Mouse (Mus musculus) liver, embryonic 14.5 days (tissue): ENCODE data around the gene Asb15. TPM values are rescaled to one million over a fixed set of nuclear protein-coding genes. Genes with fewer than 3 reads are reported as not detected.
A peak's percentile ranks its signal among the peaks of the same experiment; 100 is the strongest.

Source experiments
- ATAC-seq: fragments of 200-750 bp; cut with Nextera tagmentation; 2 replicates; pipeline ENCODE4 v1.8.0; 2017; ENCODE audit warnings: moderate number of reproducible peaks, mild to moderate bottlenecking, moderate library complexity; ENCODE audit not compliant: insufficient read depth
- DNase-seq, 3 experiments: peaks; one replicate each; pipeline ENCODE4 v3.0.0-alpha.2; 2012 to 2013; ENCODE audit warnings: low read depth in 3 of 3, low spot score in 3 of 3
- H3K27ac ChIP-seq: fragments of 300-500 bp; sonication (generic); 2 replicates; pipeline ENCODE4 v1.5.1; 2014; ENCODE audit warnings: moderate library complexity, mild to moderate bottlenecking, control low read depth, inconsistent platforms
- H3K27me3 ChIP-seq: fragments of 300-500 bp; sonication (generic); 2 replicates; pipeline ENCODE4 v1.6.1; 2014; ENCODE audit warnings: mild to moderate bottlenecking, low read length, moderate library complexity; ENCODE audit not compliant: control insufficient read depth, insufficient read depth
- H3K36me3 ChIP-seq: fragments of 300-500 bp; sonication (generic); replicated peaks from 2 replicates; pipeline ENCODE4 v1.6.1; 2014; ENCODE audit warnings: low read depth; ENCODE audit not compliant: control insufficient read depth, insufficient read depth
- H3K4me1 ChIP-seq, 2 experiments: fragments of 200-500 bp in 1 of 2; fragments of 300-500 bp in 1 of 2; sonication (generic) in 1 of 2; replicated peaks; 2 replicates each; pipeline ENCODE4 v1.6.1; 2012 to 2014; ENCODE audit warnings: antibody characterized with exemption in 1 of 2, inconsistent platforms in 1 of 2, low read length in 1 of 2; ENCODE audit not compliant: control insufficient read depth in 2 of 2, insufficient read depth in 2 of 2
- H3K4me2 ChIP-seq: fragments of 300-500 bp; sonication (generic); 2 replicates; pipeline ENCODE4 v1.6.1; 2014; ENCODE audit warnings: low read depth, mild to moderate bottlenecking, control low read depth, moderate library complexity
- H3K4me3 ChIP-seq, 2 experiments: fragments of 200-500 bp in 1 of 2; fragments of 300-500 bp in 1 of 2; sonication (generic) in 1 of 2; 2 replicates each; pipeline ENCODE4 v1.5.1; 2012 to 2014; ENCODE audit warnings: low read depth in 2 of 2, low read length in 2 of 2, mild to moderate bottlenecking in 2 of 2, control low read depth in 1 of 2, inconsistent platforms in 1 of 2, moderate library complexity in 1 of 2; ENCODE audit not compliant: insufficient read depth in 1 of 2
- H3K9ac ChIP-seq: fragments of 300-500 bp; sonication (generic); replicated peaks from 2 replicates; pipeline ENCODE4 v1.6.1; 2014; ENCODE audit warnings: mild to moderate bottlenecking, control low read depth, moderate library complexity
- H3K9me3 ChIP-seq: fragments of 300-500 bp; sonication (generic); 2 replicates; pipeline ENCODE4 v1.6.1; 2016; ENCODE audit warnings: low read length, mixed read lengths; ENCODE audit not compliant: control insufficient read depth
- CTCF ChIP-seq: IDR thresholded peaks from 2 replicates; pipeline ENCODE4 v1.5.1; 2016; ENCODE audit warnings: antibody characterized with exemption, low read depth, control low read depth
- EP300 ChIP-seq: IDR thresholded peaks from 2 replicates; pipeline ENCODE4 v1.6.1; 2016; ENCODE audit warnings: antibody characterized with exemption, low read depth
- WGBS: fragments of 180-500 bp; shearing (Covaris S2); extraction: QIAGEN DNeasy Blood & Tissue Kit; methylation state at CpG from one replicate; pipeline ENCODE4 v1.1.7; 2014; ENCODE audit not compliant: insufficient replicate concordance; 5-methylcytosine and 5-hydroxymethylcytosine counted together
- polyA plus RNA-seq, 2 experiments: library from polyadenylated mRNA; depleted of rRNA in 1 of 2; stranded (reverse) in 1 of 2; unstranded in 1 of 2; fragments of >200 nt; fragmentation: Nextera tagmentation in 1 of 2; extraction: Ambion mirVana in 1 of 2; gene quantifications; 2 replicates each; pipeline versions ENCODE4 v1.2.1 to v1.2.3; 2012 to 2014

The Asb15 gene
- polyA plus RNA-seq (2012; rRNA removed) (0.01 TPM in 1 of 2 replicates, not detected in the other), polyA plus RNA-seq (2014; fragmentation: Nextera tagmentation; extraction: Ambion mirVana) (not detected in 2 replicates)

- peaks cover 5 to 16% of the 10 kb centered on the region in 2 experiments; a peak in 3 of 4 replicates for H3K4me1 ChIP-seq
- H3K9ac ChIP-seq: peak within 1 kb of the TSS; percentile 83
- WGBS: 44% methylated on average over 2 of the region's 2 CpGs
- peak within 1 kb of the TSS; percentile 86 for H3K4me2 ChIP-seq
- no peaks in the 10 kb centered on the region for H3K9me3 ChIP-seq
- no peaks in the 10 kb centered on the region; the same call in 1 of the 2 replicates for H3K36me3 ChIP-seq
- H3K27me3 ChIP-seq: no peaks in the 10 kb centered on the region
- TF ChIP-seq EP300 (no peak), CTCF (no peak)
- no peak within 1 kb of the TSS for H3K27ac ChIP-seq
- DNase-seq (no peak), ATAC-seq (peak; percentile 2; the same call in 1 of the 2 replicates)
- H3K4me3 ChIP-seq: peak within 1 kb of the TSS; percentile 90 to 96
Measured at GRCm38 (mm10) chr6:24528064-24528243, at the start of gene Asb15. Gene Asb15, plus strand, starts transcription at chr6:24528144.

GRCm38 (mm10) chr6:24486530-24486929, 41.4 kb upstream of the Asb15 start:
- H3K4me3 ChIP-seq: no peak overlapping the region
- no peaks in the 10 kb centered on the region for H3K36me3 ChIP-seq
- DNase-seq (no peak), ATAC-seq (no peak)
- H3K9ac ChIP-seq: no peak overlapping the region
- H3K9me3 ChIP-seq: no peaks in the 10 kb centered on the region
- 47% methylated on average over 5 of the region's 5 CpGs for WGBS
- no peak for TF ChIP-seq CTCF
- no peak for TF ChIP-seq EP300
- no peak overlapping the region for H3K4me2 ChIP-seq
- no peaks in the 10 kb centered on the region for H3K4me1 ChIP-seq
- H3K27ac ChIP-seq: no peak overlapping the region
- no peaks in the 10 kb centered on the region for H3K27me3 ChIP-seq

GRCm38 (mm10) chr6:24490341-24490740, 37.6 kb upstream of the Asb15 start:
- Histone ChIP-seq H3K36me3 (no peaks in the 10 kb centered on the region), H3K4me2 (no peak overlapping the region), H3K9me3 (no peaks in the 10 kb centered on the region), H3K27ac (no peak overlapping the region), H3K4me3 (no peak overlapping the region), H3K9ac (no peak overlapping the region), H3K27me3 (no peaks in the 10 kb centered on the region), H3K4me1 (no peaks in the 10 kb centered on the region)
- 13% methylated on average over 1 of the region's 1 CpGs for WGBS
- DNase-seq: no peak
- TF ChIP-seq CTCF (peak; percentile 41; the same call in 1 of the 2 replicates), EP300 (no peak)
- ATAC-seq: no peak

- H3K27me3 ChIP-seq: no peaks in the 10 kb centered on the region
- 57% methylated on average over 2 of the region's 2 CpGs for WGBS
- H3K4me3 ChIP-seq: no peak overlapping the region
- no peak overlapping the region for H3K4me2 ChIP-seq
- H3K4me1 ChIP-seq: no peaks in the 10 kb centered on the region
- ATAC-seq (no peak), DNase-seq (no peak)
- TF ChIP-seq CTCF: no peak
- TF ChIP-seq EP300: no peak
- H3K9ac ChIP-seq: no peak overlapping the region
- no peaks in the 10 kb centered on the region for H3K36me3 ChIP-seq
- no peak overlapping the region for H3K27ac ChIP-seq
- no peaks in the 10 kb centered on the region for H3K9me3 ChIP-seq
Measured at GRCm38 (mm10) chr6:24504141-24504540, 23.8 kb upstream of the Asb15 start.

GRCm38 (mm10) chr6:24514552-24515284, 13.2 kb upstream of the Asb15 start, which contains the start of gene Iqub:
Gene Iqub, minus strand, starts transcription at chr6:24515067.
- H3K4me3 ChIP-seq: no peak within 1 kb of the TSS
- H3K4me1 ChIP-seq: no peaks in the 10 kb centered on the region
- peaks cover 4% of the 10 kb centered on the region for H3K36me3 ChIP-seq
- no peaks in the 10 kb centered on the region for H3K9me3 ChIP-seq
- DNase-seq (no peak), ATAC-seq (no peak)
- no peak within 1 kb of the TSS for H3K4me2 ChIP-seq
- no peak within 1 kb of the TSS for H3K9ac ChIP-seq
- 25% methylated on average over 13 of the region's 13 CpGs for WGBS
- H3K27ac ChIP-seq: no peak within 1 kb of the TSS
- H3K27me3 ChIP-seq: no peaks in the 10 kb centered on the region
- TF ChIP-seq CTCF: no peak
- no peak for TF ChIP-seq EP300
